Mouse (Mus musculus): ENCODE measurements around the gene I830077J02Rik. TPM values are rescaled to one million over a fixed set of nuclear protein-coding genes. Genes with fewer than 3 reads are reported as not detected.

The I830077J02Rik gene
- polyA plus RNA-seq, 1 experiment from 2014 or later, result 0.93 TPM

DNA sequence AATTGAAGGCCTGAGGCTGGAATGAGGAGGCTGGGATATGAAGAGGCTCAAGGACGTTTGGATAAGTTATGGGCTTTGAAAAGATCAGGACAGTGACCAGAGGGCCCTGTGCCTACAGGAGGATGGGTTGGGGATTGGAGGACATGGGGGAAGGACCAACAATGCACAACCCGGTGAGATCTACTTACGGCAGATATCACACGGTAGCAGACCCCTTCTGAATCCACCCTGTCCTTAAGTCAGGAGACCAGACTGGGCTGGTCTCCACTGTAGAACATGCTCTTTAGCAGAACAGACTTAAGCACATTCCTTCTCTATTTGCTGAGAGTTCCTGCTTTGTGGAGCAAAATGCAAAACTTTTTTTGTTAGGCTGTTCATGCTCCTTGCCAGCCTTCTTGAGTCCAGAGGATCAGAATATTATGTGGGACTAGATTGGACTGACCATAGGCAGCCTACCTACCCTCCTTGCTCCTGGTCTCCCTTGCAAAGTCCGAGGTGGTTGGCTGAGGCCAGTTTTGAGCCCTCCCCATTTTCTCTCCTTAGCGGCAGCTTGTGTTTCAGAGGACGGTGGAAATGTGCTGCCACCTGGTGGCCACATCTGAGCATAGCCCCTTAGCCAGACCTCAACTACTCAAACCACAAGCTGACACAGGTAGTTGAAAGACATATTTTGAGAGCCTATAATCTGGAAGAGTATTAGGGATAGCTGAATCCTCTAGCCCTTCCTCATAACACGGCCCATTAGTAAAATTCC lies 32.9 kb downstream of the I830077J02Rik start:
- peak; percentile 68 for ATAC-seq (ENCODE audit: low read depth)
- WGBS, result 32% methylated on average over 8 of the region's 8 CpGs
- Histone ChIP-seq H3K4me1 (replicated peaks; ENCODE audit: control insufficient read depth, insufficient read depth, low read length) (peaks cover 10% of the 10 kb centered on the region), H3K36me3 (ENCODE audit: control insufficient read depth, insufficient read depth, low read length) (no peaks in the 10 kb centered on the region), H3K27me3 (ENCODE audit: control insufficient read depth, insufficient read depth, low read depth, low read length) (no peaks in the 10 kb centered on the region), H3K9me3 (ENCODE audit: control insufficient read depth, low read length) (no peaks in the 10 kb centered on the region), H3K9ac (ENCODE audit: low read length) (no peak overlapping the region), H3K4me2 (ENCODE audit: low read depth, low read length) (no peak overlapping the region), H3K27ac (ENCODE audit: low read length) (no peak overlapping the region), H3K4me3 (ENCODE audit: low read length) (no peak overlapping the region)

- no peak overlapping the region for H3K4me2 ChIP-seq (ENCODE audit: low read depth, low read length)
- no peaks in the 10 kb centered on the region for H3K27me3 ChIP-seq (ENCODE audit: control insufficient read depth, insufficient read depth, low read depth, low read length)
- H3K36me3 ChIP-seq (ENCODE audit: control insufficient read depth, insufficient read depth, low read length), result no peaks in the 10 kb centered on the region
- no peak overlapping the region for H3K27ac ChIP-seq (ENCODE audit: low read length)
- peaks cover 16% of the 10 kb centered on the region for H3K4me1 ChIP-seq (replicated peaks; ENCODE audit: control insufficient read depth, insufficient read depth, low read length)
- no peak overlapping the region for H3K4me3 ChIP-seq (ENCODE audit: low read length)
- H3K9ac ChIP-seq (ENCODE audit: low read length), result no peak overlapping the region
- 80% methylated on average over 11 of the region's 11 CpGs for WGBS
- no peaks in the 10 kb centered on the region for H3K9me3 ChIP-seq (ENCODE audit: control insufficient read depth, low read length)
- ATAC-seq (ENCODE audit: low read depth), result no peak
These were observed 33.6 kb downstream of the I830077J02Rik start for GRCm38 (mm10) chr3:105898861-105899260.

GRCm38 (mm10) chr3:105898325-105898724 lies 34.1 kb downstream of the I830077J02Rik start:
- ATAC-seq (ENCODE audit: low read depth), result no peak
- Histone ChIP-seq H3K4me3 (ENCODE audit: low read length) (no peak overlapping the region), H3K27me3 (ENCODE audit: control insufficient read depth, insufficient read depth, low read depth, low read length) (no peaks in the 10 kb centered on the region), H3K4me2 (ENCODE audit: low read depth, low read length) (no peak overlapping the region), H3K9me3 (ENCODE audit: control insufficient read depth, low read length) (no peaks in the 10 kb centered on the region), H3K27ac (ENCODE audit: low read length) (no peak overlapping the region), H3K9ac (ENCODE audit: low read length) (no peak overlapping the region), H3K36me3 (ENCODE audit: control insufficient read depth, insufficient read depth, low read length) (no peaks in the 10 kb centered on the region), H3K4me1 (replicated peaks; ENCODE audit: control insufficient read depth, insufficient read depth, low read length) (peaks cover 16% of the 10 kb centered on the region)
- WGBS, result 65% methylated on average over 2 of the region's 2 CpGs

DNA sequence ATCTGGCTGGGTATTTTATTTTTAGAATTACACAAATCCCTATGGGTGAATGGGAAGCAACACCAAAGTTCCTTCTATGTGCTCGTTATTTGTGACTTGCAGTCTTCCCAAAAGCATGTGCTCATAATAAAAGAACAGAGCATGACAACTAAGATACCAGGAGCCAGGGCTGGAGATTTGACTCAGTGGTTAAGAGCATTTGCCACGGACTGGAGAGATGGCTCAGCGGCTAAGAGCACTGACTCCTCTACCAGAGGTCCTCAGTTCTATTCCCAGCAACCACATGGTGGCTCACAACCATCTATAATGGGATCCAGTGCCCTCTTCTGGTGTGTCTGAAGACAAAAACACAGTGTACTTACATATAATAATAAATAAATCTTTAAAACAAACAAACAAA lies 35.7 kb downstream of the I830077J02Rik start:
- Histone ChIP-seq H3K27me3 (ENCODE audit: control insufficient read depth, insufficient read depth, low read depth, low read length) (no peaks in the 10 kb centered on the region), H3K27ac (ENCODE audit: low read length) (no peak overlapping the region), H3K4me3 (ENCODE audit: low read length) (no peak overlapping the region), H3K9ac (ENCODE audit: low read length) (no peak overlapping the region), H3K4me2 (ENCODE audit: low read depth, low read length) (no peak overlapping the region), H3K36me3 (ENCODE audit: control insufficient read depth, insufficient read depth, low read length) (no peaks in the 10 kb centered on the region), H3K4me1 (replicated peaks; ENCODE audit: control insufficient read depth, insufficient read depth, low read length) (peaks cover 18% of the 10 kb centered on the region), H3K9me3 (ENCODE audit: control insufficient read depth, low read length) (no peaks in the 10 kb centered on the region)
- ATAC-seq (ENCODE audit: low read depth), result no peak
- WGBS, result 87% methylated on average over 3 of the region's 3 CpGs

- no peak overlapping the region for H3K4me3 ChIP-seq (ENCODE audit: low read length)
- 46% methylated on average over 23 of the region's 23 CpGs for WGBS
- no peaks in the 10 kb centered on the region for H3K36me3 ChIP-seq (ENCODE audit: control insufficient read depth, insufficient read depth, low read length)
- no peaks in the 10 kb centered on the region for H3K27me3 ChIP-seq (ENCODE audit: control insufficient read depth, insufficient read depth, low read depth, low read length)
- H3K9me3 ChIP-seq (ENCODE audit: control insufficient read depth, low read length), result no peaks in the 10 kb centered on the region
- peak overlapping the region; percentile 88 for H3K27ac ChIP-seq (ENCODE audit: low read length)
- ATAC-seq (ENCODE audit: low read depth), result peak; percentile 81
- peak overlapping the region; percentile 38; the same call in 1 of the 2 replicates for H3K9ac ChIP-seq (ENCODE audit: low read length)
- peak overlapping the region; percentile 25; the same call in 1 of the 2 replicates for H3K4me2 ChIP-seq (ENCODE audit: low read depth, low read length)
- H3K4me1 ChIP-seq (replicated peaks; ENCODE audit: control insufficient read depth, insufficient read depth, low read length), result peaks cover 18% of the 10 kb centered on the region
These were observed 37.6 kb downstream of the I830077J02Rik start for GRCm38 (mm10) chr3:105894601-105895592.

- H3K27ac ChIP-seq (ENCODE audit: low read length), result 0 out of 2 replicates have a peak overlapping the region, but pooled peaks have one; percentile 21
- peaks cover 18% of the 10 kb centered on the region for H3K4me1 ChIP-seq (replicated peaks; ENCODE audit: control insufficient read depth, insufficient read depth, low read length)
- no peak overlapping the region for H3K4me2 ChIP-seq (ENCODE audit: low read depth, low read length)
- no peak overlapping the region for H3K9ac ChIP-seq (ENCODE audit: low read length)
- no peaks in the 10 kb centered on the region for H3K36me3 ChIP-seq (ENCODE audit: control insufficient read depth, insufficient read depth, low read length)
- 0 out of 2 replicates have a peak, but pooled peaks have one; percentile 4 for ATAC-seq (ENCODE audit: low read depth)
- 47% methylated on average over 6 of the region's 6 CpGs for WGBS
- no peaks in the 10 kb centered on the region for H3K27me3 ChIP-seq (ENCODE audit: control insufficient read depth, insufficient read depth, low read depth, low read length)
- no peaks in the 10 kb centered on the region for H3K9me3 ChIP-seq (ENCODE audit: control insufficient read depth, low read length)
- no peak overlapping the region for H3K4me3 ChIP-seq (ENCODE audit: low read length)
These were observed 38.5 kb downstream of the I830077J02Rik start for GRCm38 (mm10) chr3:105893941-105894391.

- Histone ChIP-seq H3K36me3 (ENCODE audit: control insufficient read depth, insufficient read depth, low read length) (no peaks in the 10 kb centered on the region), H3K9ac (ENCODE audit: low read length) (no peak overlapping the region), H3K27me3 (ENCODE audit: control insufficient read depth, insufficient read depth, low read depth, low read length) (no peaks in the 10 kb centered on the region), H3K4me3 (ENCODE audit: low read length) (no peak overlapping the region), H3K9me3 (ENCODE audit: control insufficient read depth, low read length) (no peaks in the 10 kb centered on the region), H3K27ac (ENCODE audit: low read length) (peak overlapping the region; percentile 28; the same call in 1 of the 2 replicates), H3K4me1 (replicated peaks; ENCODE audit: control insufficient read depth, insufficient read depth, low read length) (peaks cover 18% of the 10 kb centered on the region), H3K4me2 (ENCODE audit: low read depth, low read length) (no peak overlapping the region)
- no peak for ATAC-seq (ENCODE audit: low read depth)
- WGBS, result 70% methylated on average over 19 of the region's 19 CpGs
These were observed 39.6 kb downstream of the I830077J02Rik start for GRCm38 (mm10) chr3:105892572-105893495.

- H3K27ac ChIP-seq (ENCODE audit: low read length), result peak overlapping the region; percentile 28
- 70% methylated on average over 10 of the region's 10 CpGs for WGBS
These were observed 40.5 kb downstream of the I830077J02Rik start for GRCm38 (mm10) chr3:105891760-105892571.

More at GRCm38 (mm10) chr3:105891760-105892571, 40.5 kb downstream of the I830077J02Rik start:
- H3K4me1 ChIP-seq (replicated peaks; ENCODE audit: control insufficient read depth, insufficient read depth, low read length), result peaks cover 18% of the 10 kb centered on the region
- no peak overlapping the region for H3K4me2 ChIP-seq (ENCODE audit: low read depth, low read length)
- no peaks in the 10 kb centered on the region for H3K36me3 ChIP-seq (ENCODE audit: control insufficient read depth, insufficient read depth, low read length)
- no peak overlapping the region for H3K9ac ChIP-seq (ENCODE audit: low read length)
- H3K27me3 ChIP-seq (ENCODE audit: control insufficient read depth, insufficient read depth, low read depth, low read length), result no peaks in the 10 kb centered on the region
- no peak; the same call in 1 of the 2 replicates for ATAC-seq (ENCODE audit: low read depth)
- no peak overlapping the region for H3K4me3 ChIP-seq (ENCODE audit: low read length)
- no peaks in the 10 kb centered on the region for H3K9me3 ChIP-seq (ENCODE audit: control insufficient read depth, low read length)

Measured in lung, embryonic 16.5 days (tissue).